ENCODE assay signal across 12 mouse cellular contexts in the genomic region with DNA sequence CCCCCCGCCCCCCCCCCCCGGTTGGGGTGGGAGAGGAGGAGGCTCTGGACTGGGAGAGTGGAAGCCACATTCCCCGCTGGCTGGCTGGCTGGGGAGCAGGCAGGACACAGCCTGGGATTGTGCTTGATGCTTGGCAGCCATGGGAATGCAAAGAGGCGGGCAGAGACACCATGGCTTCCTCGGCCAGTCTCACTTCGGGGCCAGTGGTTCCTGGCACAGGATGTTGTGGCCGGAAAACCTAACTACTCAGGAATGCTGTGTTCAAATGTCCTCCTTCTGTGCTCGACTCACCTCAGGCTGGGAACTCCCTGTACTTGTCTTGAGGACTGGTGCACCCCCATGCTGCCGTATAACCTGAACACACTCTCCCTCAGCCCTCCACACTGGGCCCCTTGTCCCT. TPM values are rescaled to one million over a fixed set of nuclear protein-coding genes. Genes with fewer than 3 reads are reported as not detected.
DNase-seq lines count a peak whose midpoint lies in the region; ATAC-seq and TF ChIP-seq lines count a peak whose summit lies in the region.
"Had no signal": no experiment of that assay in that cellular context is flagged by ENCODE, and none has a peak within 500 bp of the region (broad histone marks: within the 10 kb centered on the region; RNA-seq: fewer than 3 reads in every experiment).

No protein-coding gene starts in this region.

- peak; percentile 31; the same call in 1 of the 2 replicates for ATAC-seq in lung, embryonic 14.5 days (ENCODE audit: insufficient read depth)
- ATAC-seq in limb, embryonic 13.5 days (ENCODE audit: low FRiP score, low read depth), result 0 out of 2 replicates have a peak, but pooled peaks have one; percentile 42
- no peak for ATAC-seq in forebrain, embryonic 15.5 days (replicated peaks)

- no peaks in the 10 kb centered on the region for H3K36me3 ChIP-seq in lung, embryonic 14.5 days (ENCODE audit: insufficient read depth)
- peaks cover 10% of the 10 kb centered on the region; the same call in 1 of the 2 replicates for H3K36me3 ChIP-seq in embryonic facial prominence, embryonic 10.5 days (replicated peaks)
- H3K36me3 ChIP-seq in limb, embryonic 13.5 days, result no peaks in the 10 kb centered on the region; the same call in 1 of the 2 replicates
- H3K36me3 ChIP-seq in forebrain, embryonic 15.5 days, result no peaks in the 10 kb centered on the region
- H3K36me3 ChIP-seq: stomach, embryonic 15.5 days had no signal

- no peaks in the 10 kb centered on the region for H3K9me3 ChIP-seq in lung, embryonic 14.5 days (ENCODE audit: low read depth, low read length)
- no peaks in the 10 kb centered on the region for H3K9me3 ChIP-seq in embryonic facial prominence, embryonic 10.5 days
- no peaks in the 10 kb centered on the region for H3K9me3 ChIP-seq in limb, embryonic 13.5 days
- H3K9me3 ChIP-seq in forebrain, embryonic 15.5 days, result no peaks in the 10 kb centered on the region
- H3K9me3 ChIP-seq: kidney, embryonic 15.5 days; stomach, embryonic 15.5 days had no signal

- 30% methylated on average over 7 of the region's 9 CpGs for WGBS in lung, embryonic 14.5 days
- WGBS in embryonic facial prominence, embryonic 10.5 days, result 44% methylated on average over 9 of the region's 9 CpGs
- 50% methylated on average over 7 of the region's 9 CpGs for WGBS in limb, embryonic 13.5 days
- WGBS in forebrain, embryonic 15.5 days, result 58% methylated on average over 8 of the region's 9 CpGs

- no peak overlapping the region for H3K9ac ChIP-seq in lung, embryonic 14.5 days
- peak overlapping the region; percentile 45; the same call in 1 of the 2 replicates for H3K9ac ChIP-seq in limb, embryonic 13.5 days
- no peak overlapping the region for H3K9ac ChIP-seq in forebrain, embryonic 15.5 days (replicated peaks)
- H3K9ac ChIP-seq: kidney, embryonic 15.5 days; stomach, embryonic 15.5 days had no signal

- H3K4me1 ChIP-seq in lung, embryonic 14.5 days (ENCODE audit: insufficient read depth), result 0 out of 2 replicates have a peak, but pooled peaks cover 3% of the 10 kb centered on the region
- peaks cover 42% of the 10 kb centered on the region for H3K4me1 ChIP-seq in embryonic facial prominence, embryonic 10.5 days
- H3K4me1 ChIP-seq in limb, embryonic 13.5 days, result peaks cover 44% of the 10 kb centered on the region
- peaks cover 7% of the 10 kb centered on the region for H3K4me1 ChIP-seq in forebrain, embryonic 15.5 days

- H3K27ac ChIP-seq in gastrocnemius, adult 2 months, result peak overlapping the region; percentile 68
- no peak overlapping the region for H3K27ac ChIP-seq in lung, embryonic 14.5 days (ENCODE audit: low read depth)
- H3K27ac ChIP-seq in embryonic facial prominence, embryonic 10.5 days (replicated peaks), result peak overlapping the region; percentile 41; the same call in 1 of the 2 replicates
- peak overlapping the region; percentile 52; the same call in 1 of the 2 replicates for H3K27ac ChIP-seq in limb, embryonic 13.5 days
- no peak overlapping the region for H3K27ac ChIP-seq in forebrain, embryonic 15.5 days (replicated peaks)
- H3K27ac ChIP-seq: kidney, embryonic 15.5 days; macrophage; stomach, embryonic 15.5 days had no signal

- TF ChIP-seq CTCF in gastrocnemius, adult 2 months (IDR thresholded peaks at IDR 0.05), result no peak
- no peak for TF ChIP-seq CTCF in lung, embryonic 14.5 days (IDR thresholded peaks at IDR 0.05; ENCODE audit: low read depth)

- intact Hi-C loops in gastrocnemius, adult 2 months (cut with DNase I), result no loop called here
- intact Hi-C loops in gastrocnemius, postnatal 36 days (cut with DNase I), result no loop called here

- H3K27me3 ChIP-seq in lung, embryonic 14.5 days (ENCODE audit: insufficient read depth, low read length), result no peaks in the 10 kb centered on the region
- H3K27me3 ChIP-seq in embryonic facial prominence, embryonic 10.5 days (replicated peaks; ENCODE audit: low read depth, poor library complexity, severe bottlenecking), result peaks cover 65% of the 10 kb centered on the region
- H3K27me3 ChIP-seq in limb, embryonic 13.5 days, result peaks cover 32% of the 10 kb centered on the region
- peaks cover 22% of the 10 kb centered on the region; the same call in 1 of the 2 replicates for H3K27me3 ChIP-seq in forebrain, embryonic 15.5 days

- peak; percentile 53 for DNase-seq in gastrocnemius, adult 2 months
- DNase-seq in gastrocnemius, postnatal 36 days, result no peak
- DNase-seq in lung, embryonic 14.5 days, result peak; percentile 44
- DNase-seq in lung, postnatal 36 days, result no peak
- no peak for DNase-seq in embryonic facial prominence, embryonic 10.5 days (ENCODE audit: low spot score)
- DNase-seq in spleen, adult 18-20 months, result no peak
- DNase-seq: cerebellum, adult 11-12 months had no signal

- H3K4me3 ChIP-seq in gastrocnemius, adult 2 months, result no peak overlapping the region
- no peak overlapping the region for H3K4me3 ChIP-seq in lung, embryonic 14.5 days (ENCODE audit: low read depth, low read length)
- H3K4me3 ChIP-seq in embryonic facial prominence, embryonic 10.5 days, result no peak overlapping the region
- no peak overlapping the region for H3K4me3 ChIP-seq in limb, embryonic 13.5 days
- H3K4me3 ChIP-seq in forebrain, embryonic 15.5 days, result no peak overlapping the region
- H3K4me3 ChIP-seq: kidney, embryonic 15.5 days; stomach, embryonic 15.5 days had no signal

- peak overlapping the region; percentile 18; the same call in 1 of the 2 replicates for H3K4me2 ChIP-seq in lung, embryonic 14.5 days
- H3K4me2 ChIP-seq in limb, embryonic 13.5 days (replicated peaks), result no peak overlapping the region
- no peak overlapping the region for H3K4me2 ChIP-seq in forebrain, embryonic 15.5 days (replicated peaks)
- H3K4me2 ChIP-seq: kidney, embryonic 15.5 days; stomach, embryonic 15.5 days had no signal

RNA-seq across cellular contexts. Expression of gene Dok1, which starts 5.6 kb away (rescaled TPM):
- 1 to 10 TPM; 1.3 to 4.1 TPM for total RNA-seq in gastrocnemius, adult 2 months (2021)
- 1 to 10 TPM; 2.4 to 2.5 TPM for total RNA-seq in gastrocnemius, postnatal 36 days (2021)
- 11.9 and 12.0 TPM in 2 replicates for polyA plus RNA-seq in lung, embryonic 14.5 days (2014; fragmentation: Nextera tagmentation; extraction: Ambion mirVana)
- polyA plus RNA-seq in embryonic facial prominence, embryonic 10.5 days (2016; fragmentation: Nextera tagmentation; extraction: Ambion mirVana), result 11.1 and 12.2 TPM in 2 replicates
- 16.2 and 16.5 TPM in 2 replicates for polyA plus RNA-seq in limb, embryonic 13.5 days (2015; fragmentation: Nextera tagmentation; extraction: Ambion mirVana)
- polyA plus RNA-seq in forebrain, embryonic 15.5 days (2015; fragmentation: Nextera tagmentation; extraction: Ambion mirVana), result 3.1 and 3.4 TPM in 2 replicates

RNA-seq across cellular contexts. Expression of gene Loxl3, which starts 6.3 kb away (rescaled TPM):
- 1 to 10 TPM; 2.1 to 3.5 TPM for total RNA-seq in gastrocnemius, adult 2 months (2021)
- 1 to 10 TPM; 2.9 to 3.1 TPM for total RNA-seq in gastrocnemius, postnatal 36 days (2021)
- 19.5 and 19.8 TPM in 2 replicates for polyA plus RNA-seq in lung, embryonic 14.5 days (2014; fragmentation: Nextera tagmentation; extraction: Ambion mirVana)
- polyA plus RNA-seq in embryonic facial prominence, embryonic 10.5 days (2016; fragmentation: Nextera tagmentation; extraction: Ambion mirVana), result 11.4 and 11.6 TPM in 2 replicates
- polyA plus RNA-seq in limb, embryonic 13.5 days (2015; fragmentation: Nextera tagmentation; extraction: Ambion mirVana), result 34.4 and 36.3 TPM in 2 replicates
- 4.7 and 6.3 TPM in 2 replicates for polyA plus RNA-seq in forebrain, embryonic 15.5 days (2015; fragmentation: Nextera tagmentation; extraction: Ambion mirVana)

RNA-seq across cellular contexts. Expression of gene Aup1, which starts 26.6 kb away (rescaled TPM):
- 100 to 1,000 TPM in 1 of 2 experiments, 10 to 100 TPM in 1; 94.5 to 101 TPM for total RNA-seq in gastrocnemius, adult 2 months (2021)
- total RNA-seq in gastrocnemius, postnatal 36 days (2021), result 10 to 100 TPM; 82.8 to 88.8 TPM
- 134 and 144 TPM in 2 replicates for polyA plus RNA-seq in lung, embryonic 14.5 days (2014; fragmentation: Nextera tagmentation; extraction: Ambion mirVana)
- 148 and 172 TPM in 2 replicates for polyA plus RNA-seq in embryonic facial prominence, embryonic 10.5 days (2016; fragmentation: Nextera tagmentation; extraction: Ambion mirVana)
- 168 and 181 TPM in 2 replicates for polyA plus RNA-seq in limb, embryonic 13.5 days (2015; fragmentation: Nextera tagmentation; extraction: Ambion mirVana)
- 159 and 161 TPM in 2 replicates for polyA plus RNA-seq in forebrain, embryonic 15.5 days (2015; fragmentation: Nextera tagmentation; extraction: Ambion mirVana)

RNA-seq across cellular contexts. Expression of gene Htra2, which starts 27.4 kb away (rescaled TPM):
- 10 to 100 TPM; 14.1 to 21.5 TPM for total RNA-seq in gastrocnemius, adult 2 months (2021)
- total RNA-seq in gastrocnemius, postnatal 36 days (2021), result 10 to 100 TPM; 16.7 to 18.3 TPM
- polyA plus RNA-seq in lung, embryonic 14.5 days (2014; fragmentation: Nextera tagmentation; extraction: Ambion mirVana), result 44.0 and 45.0 TPM in 2 replicates
- polyA plus RNA-seq in embryonic facial prominence, embryonic 10.5 days (2016; fragmentation: Nextera tagmentation; extraction: Ambion mirVana), result 83.5 and 90.0 TPM in 2 replicates
- polyA plus RNA-seq in limb, embryonic 13.5 days (2015; fragmentation: Nextera tagmentation; extraction: Ambion mirVana), result 78.4 and 82.4 TPM in 2 replicates
- polyA plus RNA-seq in forebrain, embryonic 15.5 days (2015; fragmentation: Nextera tagmentation; extraction: Ambion mirVana), result 69.9 and 71.0 TPM in 2 replicates

RNA-seq across cellular contexts. Expression of gene Dqx1, which starts 29.9 kb away (rescaled TPM):
- 1 to 10 TPM in 1 of 2 experiments, under 1 TPM in 1; 0.20 to 1.1 TPM for total RNA-seq in gastrocnemius, adult 2 months (2021)
- total RNA-seq in gastrocnemius, postnatal 36 days (2021), result under 1 TPM; 0.26 to 0.32 TPM
- 0.62 and 1.3 TPM in 2 replicates for polyA plus RNA-seq in lung, embryonic 14.5 days (2014; fragmentation: Nextera tagmentation; extraction: Ambion mirVana)
- polyA plus RNA-seq in embryonic facial prominence, embryonic 10.5 days (2016; fragmentation: Nextera tagmentation; extraction: Ambion mirVana), result 1.8 and 2.8 TPM in 2 replicates
- polyA plus RNA-seq in limb, embryonic 13.5 days (2015; fragmentation: Nextera tagmentation; extraction: Ambion mirVana), result 0.64 and 0.87 TPM in 2 replicates
- 0.34 and 0.42 TPM in 2 replicates for polyA plus RNA-seq in forebrain, embryonic 15.5 days (2015; fragmentation: Nextera tagmentation; extraction: Ambion mirVana)

Comparison
In these comparisons a context has a peak if more than half of its experiments do, and no peak if none do; other contexts are left out.
1. DNase-seq: peak in gastrocnemius, adult 2 months (single experiment) and lung, embryonic 14.5 days (single experiment); none in gastrocnemius, postnatal 36 days (0 of 2), lung, postnatal 36 days (single experiment), embryonic facial prominence, embryonic 10.5 days (single experiment) and spleen, adult 18-20 months (0 of 2).
2. H3K27ac ChIP-seq: peak in gastrocnemius, adult 2 months (single experiment), embryonic facial prominence, embryonic 10.5 days (single experiment) and limb, embryonic 13.5 days (single experiment); none in lung, embryonic 14.5 days (single experiment) and forebrain, embryonic 15.5 days (single experiment).